Mouse (Mus musculus) hindbrain, embryonic 14.5 days (tissue): ENCODE results near the gene Kcnk13. TPM values are rescaled to one million over a fixed set of nuclear protein-coding genes. Genes with fewer than 3 reads are reported as not detected.

ENCODE experiments used
- ATAC-seq: fragments of 200-750 bp; cut with Nextera tagmentation; 2 replicates; pipeline ENCODE4 v1.8.0; 2017; ENCODE audit warnings: moderate number of reproducible peaks, mild to moderate bottlenecking, moderate TSS enrichment, moderate library complexity; ENCODE audit not compliant: low FRiP score
- DNase-seq: peaks from one replicate; pipeline ENCODE4 v3.0.0-alpha.2; 2015; ENCODE audit warnings: low spot score
- H3K27ac ChIP-seq: fragments of 300-500 bp; sonication (generic); 2 replicates; pipeline ENCODE4 v1.5.1; 2014; ENCODE audit warnings: mild to moderate bottlenecking, moderate library complexity
- H3K27me3 ChIP-seq: fragments of 300-500 bp; sonication (generic); 2 replicates; pipeline ENCODE4 v1.6.1; 2014; ENCODE audit warnings: mild to moderate bottlenecking, low read length, mixed read lengths; ENCODE audit not compliant: control insufficient read depth, insufficient read depth
- H3K36me3 ChIP-seq: fragments of 300-500 bp; sonication (generic); replicated peaks from 2 replicates; pipeline ENCODE4 v1.6.1; 2014; ENCODE audit not compliant: control insufficient read depth, insufficient read depth
- H3K4me1 ChIP-seq: fragments of 300-500 bp; sonication (generic); replicated peaks from 2 replicates; pipeline ENCODE4 v1.6.1; 2014; ENCODE audit warnings: antibody characterized with exemption, low read length, mixed read lengths; ENCODE audit not compliant: control insufficient read depth, insufficient read depth
- H3K4me2 ChIP-seq: fragments of 300-500 bp; sonication (generic); replicated peaks from 2 replicates; pipeline ENCODE4 v1.6.1; 2014; ENCODE audit warnings: mild to moderate bottlenecking, moderate library complexity
- H3K4me3 ChIP-seq: fragments of 300-500 bp; sonication (generic); replicated peaks from 2 replicates; pipeline ENCODE4 v1.5.1; 2014; ENCODE audit warnings: mild to moderate bottlenecking, low read length
- H3K9ac ChIP-seq: fragments of 300-500 bp; sonication (generic); 2 replicates; pipeline ENCODE4 v1.6.1; 2014
- H3K9me3 ChIP-seq: fragments of 300-500 bp; sonication (generic); 2 replicates; pipeline ENCODE4 v1.6.1; 2016; ENCODE audit warnings: low read length; ENCODE audit not compliant: control insufficient read depth
- WGBS: fragments of 180-500 bp; shearing (Covaris S2); extraction: QIAGEN DNeasy Blood & Tissue Kit; methylation state at CpG from one replicate; pipeline ENCODE4 v1.1.7; 2014; 5-methylcytosine and 5-hydroxymethylcytosine counted together
- polyA plus RNA-seq: library from polyadenylated mRNA; unstranded; fragments of >200 nt; fragmentation: Nextera tagmentation; extraction: Ambion mirVana; gene quantifications from 2 replicates; pipeline ENCODE4 v1.2.1, GENCODE M21; 2014

Gene Kcnk13
- 0.80 TPM in 2 replicates for polyA plus RNA-seq

- peak; percentile 72 for DNase-seq
- Histone ChIP-seq H3K9me3 (no peaks in the 10 kb centered on the region), H3K4me1 (peaks cover 18% of the 10 kb centered on the region), H3K27ac (no peak within 1 kb of the TSS), H3K36me3 (no peaks in the 10 kb centered on the region), H3K27me3 (peaks cover 69% of the 10 kb centered on the region), H3K9ac (peak within 1 kb of the TSS; percentile 56), H3K4me3 (peak within 1 kb of the TSS; percentile 49), H3K4me2 (peak within 1 kb of the TSS; percentile 93)
- peak; percentile 55 for ATAC-seq
- WGBS = 1% methylated on average over 39 of the region's 39 CpGs
These were observed at the start of gene Kcnk13 for GRCm38 (mm10) chr12:99964301-99965202. Kcnk13 (plus strand) TSS chr12:99964499.

DNA sequence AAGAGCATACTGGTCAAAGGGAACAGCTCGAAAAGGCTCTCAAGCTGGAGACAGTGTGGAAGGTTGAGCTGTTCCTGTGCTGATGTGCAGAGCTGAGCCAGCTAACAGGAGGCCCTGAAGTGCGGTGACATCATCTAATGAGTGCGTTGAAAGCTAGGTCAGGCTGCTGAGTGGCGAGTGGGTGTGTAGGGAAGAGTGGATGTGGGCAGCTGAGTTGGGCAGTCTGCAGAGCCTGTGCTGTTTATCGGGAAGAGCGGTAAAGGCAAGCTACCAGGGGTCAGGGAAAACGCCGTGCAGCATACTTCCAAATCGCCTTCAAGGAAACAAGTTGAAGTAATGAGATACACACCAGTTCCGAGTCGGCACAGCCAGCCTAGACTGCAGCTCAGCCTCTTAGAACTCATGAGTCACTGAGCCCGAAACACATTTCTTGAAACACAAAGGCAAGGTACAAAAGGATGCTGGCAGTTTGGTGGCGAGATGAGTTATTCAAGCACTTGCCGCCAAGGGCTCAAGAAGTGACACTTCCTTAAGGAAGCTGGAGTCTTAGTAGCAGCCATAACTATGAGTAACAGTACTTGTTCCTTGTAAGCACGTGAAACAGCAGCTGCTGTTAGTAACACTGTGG, 46.4 kb upstream of the Kcnk13 start:
- Histone ChIP-seq H3K9ac (no peak overlapping the region), H3K27ac (no peak overlapping the region), H3K4me2 (no peak overlapping the region), H3K4me1 (no peaks in the 10 kb centered on the region), H3K27me3 (no peaks in the 10 kb centered on the region), H3K4me3 (no peak overlapping the region), H3K9me3 (no peaks in the 10 kb centered on the region), H3K36me3 (peaks cover 56% of the 10 kb centered on the region)
- 87% methylated on average over 15 of the region's 15 CpGs for WGBS
- ATAC-seq (no peak), DNase-seq (no peak)

- no peaks in the 10 kb centered on the region for H3K9me3 ChIP-seq
- no peak overlapping the region for H3K27ac ChIP-seq
- H3K27me3 ChIP-seq = no peaks in the 10 kb centered on the region
- ATAC-seq = no peak
- WGBS = 96% methylated on average over 3 of the region's 3 CpGs
- peaks cover 12% of the 10 kb centered on the region for H3K4me1 ChIP-seq
- peaks cover 42% of the 10 kb centered on the region for H3K36me3 ChIP-seq
- H3K9ac ChIP-seq = no peak overlapping the region
- H3K4me3 ChIP-seq = no peak overlapping the region
- no peak for DNase-seq
- H3K4me2 ChIP-seq = no peak overlapping the region
These were observed 44.7 kb upstream of the Kcnk13 start for GRCm38 (mm10) chr12:99919636-99920035.

DNA sequence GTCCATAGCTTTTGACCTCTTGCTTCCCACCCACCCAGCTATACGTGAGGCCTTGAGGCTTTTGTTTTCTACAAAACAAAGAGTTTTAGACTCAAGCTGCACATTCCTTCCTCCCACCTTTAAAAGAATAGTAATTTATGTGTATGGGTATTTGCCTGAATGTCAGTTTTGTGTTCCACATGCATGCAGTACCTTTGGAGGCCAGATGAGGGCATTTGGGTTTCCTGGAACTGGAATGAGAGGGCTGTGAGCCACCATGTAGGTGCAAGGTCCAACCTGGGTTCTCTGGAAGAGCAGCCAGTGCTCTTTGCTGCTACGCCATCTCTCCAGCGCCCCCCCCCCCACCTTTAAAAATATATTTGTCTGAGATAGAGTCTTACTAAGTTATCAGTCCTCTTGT, 43.3 kb upstream of the Kcnk13 start:
- no peak overlapping the region for H3K4me3 ChIP-seq
- peaks cover 12% of the 10 kb centered on the region for H3K4me1 ChIP-seq
- ATAC-seq (no peak), DNase-seq (no peak)
- WGBS = 75% methylated on average over 3 of the region's 3 CpGs
- H3K27ac ChIP-seq = no peak overlapping the region
- no peak overlapping the region for H3K4me2 ChIP-seq
- H3K9me3 ChIP-seq = no peaks in the 10 kb centered on the region
- H3K27me3 ChIP-seq = no peaks in the 10 kb centered on the region
- H3K36me3 ChIP-seq = peaks cover 31% of the 10 kb centered on the region
- no peak overlapping the region for H3K9ac ChIP-seq

GRCm38 (mm10) chr12:99923131-99923606, 41.1 kb upstream of the Kcnk13 start:
- Histone ChIP-seq H3K36me3 (peaks cover 31% of the 10 kb centered on the region), H3K9me3 (no peaks in the 10 kb centered on the region), H3K4me1 (peaks cover 12% of the 10 kb centered on the region), H3K27ac (peak overlapping the region; percentile 80), H3K4me2 (no peak overlapping the region), H3K4me3 (no peak overlapping the region), H3K9ac (no peak overlapping the region), H3K27me3 (no peaks in the 10 kb centered on the region)
- DNase-seq (peak; percentile 72), ATAC-seq (peak; percentile 88)
- 10% methylated on average over 5 of the region's 5 CpGs for WGBS

DNA sequence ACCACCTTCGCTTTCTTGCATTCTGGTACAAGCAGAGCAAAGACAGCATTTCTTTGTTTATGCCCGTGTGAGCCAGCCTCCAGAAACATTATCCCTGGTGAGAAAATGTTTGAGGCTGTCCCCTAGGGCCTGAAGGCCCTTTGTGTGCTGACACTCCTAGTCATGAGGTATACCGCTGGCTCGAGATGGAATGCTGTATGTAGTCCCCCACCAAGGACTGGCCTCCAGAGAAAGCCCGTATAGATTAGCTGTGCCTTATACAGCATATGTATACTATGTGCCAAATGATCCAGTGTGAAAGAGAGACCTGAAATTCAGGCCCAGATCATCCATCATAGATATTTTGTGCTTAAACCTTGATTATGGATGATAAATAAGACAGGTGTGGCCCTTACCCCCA, 40.6 kb upstream of the Kcnk13 start:
- ATAC-seq = peak; percentile 68; the same call in 1 of the 2 replicates
- no peak overlapping the region for H3K4me2 ChIP-seq
- 32% methylated on average over 5 of the region's 5 CpGs for WGBS
- DNase-seq = peak; percentile 25
- peak overlapping the region; percentile 80 for H3K27ac ChIP-seq
- no peaks in the 10 kb centered on the region for H3K27me3 ChIP-seq
- 0 out of 2 replicates have a peak overlapping the region, but pooled peaks have one; percentile 13 for H3K9ac ChIP-seq
- peaks cover 25% of the 10 kb centered on the region for H3K36me3 ChIP-seq
- H3K9me3 ChIP-seq = no peaks in the 10 kb centered on the region
- no peak overlapping the region for H3K4me3 ChIP-seq
- peaks cover 12% of the 10 kb centered on the region for H3K4me1 ChIP-seq

- H3K27me3 ChIP-seq = no peaks in the 10 kb centered on the region
- H3K9ac ChIP-seq = no peak overlapping the region
- no peaks in the 10 kb centered on the region for H3K9me3 ChIP-seq
- no peak overlapping the region for H3K4me3 ChIP-seq
- H3K4me2 ChIP-seq = no peak overlapping the region
- no peak overlapping the region for H3K27ac ChIP-seq
- peaks cover 9% of the 10 kb centered on the region for H3K4me1 ChIP-seq
- DNase-seq = no peak
- 96% methylated on average over 7 of the region's 7 CpGs for WGBS
- peaks cover 35% of the 10 kb centered on the region for H3K36me3 ChIP-seq
- ATAC-seq = no peak
These were observed 36.0 kb upstream of the Kcnk13 start for GRCm38 (mm10) chr12:99928311-99928710.

GRCm38 (mm10) chr12:99929160-99929559, 35.1 kb upstream of the Kcnk13 start:
- no peak overlapping the region for H3K4me2 ChIP-seq
- peaks cover 35% of the 10 kb centered on the region for H3K36me3 ChIP-seq
- ATAC-seq (no peak), DNase-seq (no peak)
- H3K9me3 ChIP-seq = no peaks in the 10 kb centered on the region
- no peaks in the 10 kb centered on the region for H3K27me3 ChIP-seq
- H3K4me1 ChIP-seq = peaks cover under 1% of the 10 kb centered on the region; the same call in 1 of the 2 replicates
- no peak overlapping the region for H3K4me3 ChIP-seq
- no peak overlapping the region for H3K9ac ChIP-seq
- 82% methylated on average over 1 of the region's 1 CpGs for WGBS
- no peak overlapping the region for H3K27ac ChIP-seq

DNA sequence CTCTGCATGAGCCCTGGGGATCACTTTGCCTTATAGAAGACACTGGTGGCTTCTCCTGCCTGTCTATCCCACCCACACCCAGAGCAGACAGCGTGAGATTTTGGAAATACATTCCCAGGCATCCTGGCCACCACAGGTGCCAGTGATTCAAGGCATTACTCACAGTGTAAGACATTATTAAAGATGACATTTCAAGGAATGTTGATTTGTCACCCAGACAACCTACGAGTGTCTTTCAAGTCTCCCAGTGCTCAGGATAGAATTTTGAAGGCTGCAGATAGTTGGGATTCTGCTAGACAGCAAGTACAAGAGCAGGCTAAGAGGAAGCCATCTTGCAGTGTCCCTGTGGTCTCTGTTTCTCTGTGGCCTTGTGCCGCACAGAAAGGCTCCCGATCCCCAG, 32.1 kb upstream of the Kcnk13 start:
- WGBS = 87% methylated on average over 4 of the region's 4 CpGs
- H3K9ac ChIP-seq = no peak overlapping the region
- H3K9me3 ChIP-seq = no peaks in the 10 kb centered on the region
- no peaks in the 10 kb centered on the region for H3K4me1 ChIP-seq
- H3K4me2 ChIP-seq = no peak overlapping the region
- H3K4me3 ChIP-seq = no peak overlapping the region
- H3K27me3 ChIP-seq = no peaks in the 10 kb centered on the region
- ATAC-seq = no peak
- H3K27ac ChIP-seq = no peak overlapping the region
- DNase-seq = no peak
- H3K36me3 ChIP-seq = peaks cover 36% of the 10 kb centered on the region
